Mouse (Mus musculus) heart, embryonic 14.5 days (tissue): ENCODE data around the gene BC117090. TPM values are rescaled to one million over a fixed set of nuclear protein-coding genes. Genes with fewer than 3 reads are reported as not detected.
"Not testable (repeated sequence)": the region's sequence is repeated elsewhere in the genome, so short reads cannot be mapped to it uniquely, and the experiment has no call there.

ENCODE experiments used
- ATAC-seq: fragments of 200-750 bp; cut with Nextera tagmentation; 2 replicates; pipeline ENCODE4 v1.8.0; 2017; ENCODE audit warnings: low read depth, moderate TSS enrichment; ENCODE audit not compliant: insufficient number of reproducible peaks, insufficient read depth, low FRiP score
- H3K27ac ChIP-seq, 2 experiments: fragments of 200-500 bp in 1 of 2; fragments of 300-500 bp in 1 of 2; sonication (generic) in 1 of 2; replicated peaks in 1 of 2; 2 replicates each; pipeline ENCODE4 v1.5.1; 2012 to 2014; ENCODE audit warnings: low read depth in 2 of 2, low read length in 2 of 2, control low read depth in 1 of 2, mild to moderate bottlenecking in 1 of 2, mixed read lengths in 1 of 2; ENCODE audit not compliant: control insufficient read depth in 1 of 2, insufficient read depth in 1 of 2
- H3K27me3 ChIP-seq: fragments of 300-500 bp; sonication (generic); 2 replicates; pipeline ENCODE4 v1.6.1; 2014; ENCODE audit warnings: mild to moderate bottlenecking, low read length, control low read depth; ENCODE audit not compliant: control insufficient read depth, insufficient read depth
- H3K36me3 ChIP-seq: fragments of 300-500 bp; sonication (generic); 2 replicates; pipeline ENCODE4 v1.6.1; 2014; ENCODE audit warnings: mild to moderate bottlenecking, control low read depth, low read length, mixed read lengths; ENCODE audit not compliant: control insufficient read depth, insufficient read depth
- H3K4me1 ChIP-seq, 2 experiments: fragments of 200-500 bp in 1 of 2; fragments of 300-500 bp in 1 of 2; sonication (generic) in 1 of 2; 2 replicates each; pipeline ENCODE4 v1.6.1; 2012 to 2014; ENCODE audit warnings: low read length in 2 of 2, control low read depth in 1 of 2, mixed read lengths in 1 of 2; ENCODE audit not compliant: control insufficient read depth in 2 of 2, insufficient read depth in 2 of 2
- H3K4me2 ChIP-seq: fragments of 300-500 bp; sonication (generic); 2 replicates; pipeline ENCODE4 v1.6.1; 2014; ENCODE audit warnings: mild to moderate bottlenecking, low read length
- H3K4me3 ChIP-seq, 2 experiments: fragments of 200-500 bp in 1 of 2; fragments of 300-500 bp in 1 of 2; sonication (generic) in 1 of 2; 2 replicates each; pipeline ENCODE4 v1.5.1; 2012 to 2014; ENCODE audit warnings: low read length in 2 of 2, mild to moderate bottlenecking in 2 of 2, control low read depth in 1 of 2, low read depth in 1 of 2, moderate library complexity in 1 of 2; ENCODE audit not compliant: control insufficient read depth in 1 of 2, insufficient read depth in 1 of 2
- H3K9ac ChIP-seq: fragments of 300-500 bp; sonication (generic); 2 replicates; pipeline ENCODE4 v1.6.1; 2014; ENCODE audit warnings: mild to moderate bottlenecking, low read length
- H3K9me3 ChIP-seq: fragments of 300-500 bp; sonication (generic); 2 replicates; pipeline ENCODE4 v1.6.1; 2016; ENCODE audit warnings: low read length, control low read depth; ENCODE audit not compliant: control insufficient read depth
- WGBS: fragments of 180-500 bp; shearing (Covaris S2); extraction: QIAGEN DNeasy Blood & Tissue Kit; methylation state at CpG from one replicate; pipeline ENCODE4 v1.1.7; 2014; 5-methylcytosine and 5-hydroxymethylcytosine counted together
- polyA plus RNA-seq: library from polyadenylated mRNA; unstranded; fragments of >200 nt; fragmentation: Nextera tagmentation; extraction: Ambion mirVana; gene quantifications from 2 replicates; pipeline ENCODE4 v1.2.1, GENCODE M21; 2014

The BC117090 gene
- not detected in 2 replicates for polyA plus RNA-seq

DNA sequence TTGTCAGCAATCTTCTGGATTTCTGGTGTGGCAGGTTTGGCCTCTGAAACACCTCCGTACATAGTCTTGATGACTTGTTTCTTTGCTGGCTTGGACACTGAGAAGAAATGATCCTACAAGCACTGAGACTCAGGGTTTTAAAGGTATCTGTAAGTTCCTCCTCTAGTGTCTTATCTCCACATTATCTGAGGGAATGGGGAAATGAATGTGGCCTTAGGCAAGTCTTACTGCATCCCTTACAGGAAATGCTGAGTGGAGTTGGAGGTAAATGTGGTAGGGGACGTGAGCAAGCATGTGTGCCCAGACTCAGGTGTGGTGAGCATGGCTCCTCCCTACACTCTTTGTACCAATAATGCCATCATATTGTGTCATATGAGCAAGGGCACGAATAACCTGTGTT, at the start of gene BC117090:
BC117090 (minus strand) TSS at position 101 of the 400 bp plus-strand sequence.
- ATAC-seq, result no peak
- Histone ChIP-seq H3K4me1 (no peaks in the 10 kb centered on the region), H3K36me3 (no peaks in the 10 kb centered on the region), H3K4me2 (no peak within 1 kb of the TSS), H3K9ac (no peak within 1 kb of the TSS), H3K27ac (no peak within 1 kb of the TSS), H3K4me3 (no peak within 1 kb of the TSS), H3K27me3 (no peaks in the 10 kb centered on the region), H3K9me3 (no peaks in the 10 kb centered on the region)
- WGBS, result 63% methylated on average over 3 of the region's 3 CpGs

DNA sequence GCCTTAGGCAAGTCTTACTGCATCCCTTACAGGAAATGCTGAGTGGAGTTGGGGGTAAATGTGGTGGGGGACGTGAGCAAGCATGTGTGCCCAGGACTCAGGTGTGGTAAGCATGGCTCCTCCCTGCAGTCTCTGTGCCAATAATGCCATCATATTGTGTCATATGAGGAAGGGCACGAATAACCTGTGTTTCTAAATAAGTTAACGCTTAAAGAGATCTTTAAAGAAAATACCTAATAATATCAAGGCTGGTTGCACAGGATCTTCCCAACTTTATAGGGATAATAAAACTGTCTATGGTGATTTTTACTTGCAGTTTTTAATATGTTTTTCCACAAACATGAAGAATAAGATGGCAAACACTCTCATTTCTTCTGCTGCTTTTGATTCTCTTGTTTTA, 33.5 kb upstream of the BC117090 start, which contains the start of gene BC100530:
BC100530 (minus strand) TSS at position 101 of the 400 bp plus-strand sequence.
- H3K4me2 ChIP-seq, H3K27me3 ChIP-seq, H3K9ac ChIP-seq, H3K4me1 ChIP-seq, H3K4me3 ChIP-seq, ATAC-seq, H3K9me3 ChIP-seq, H3K36me3 ChIP-seq, H3K27ac ChIP-seq: not testable (repeated sequence)
- 70% methylated on average over 3 of the region's 3 CpGs for WGBS

DNA sequence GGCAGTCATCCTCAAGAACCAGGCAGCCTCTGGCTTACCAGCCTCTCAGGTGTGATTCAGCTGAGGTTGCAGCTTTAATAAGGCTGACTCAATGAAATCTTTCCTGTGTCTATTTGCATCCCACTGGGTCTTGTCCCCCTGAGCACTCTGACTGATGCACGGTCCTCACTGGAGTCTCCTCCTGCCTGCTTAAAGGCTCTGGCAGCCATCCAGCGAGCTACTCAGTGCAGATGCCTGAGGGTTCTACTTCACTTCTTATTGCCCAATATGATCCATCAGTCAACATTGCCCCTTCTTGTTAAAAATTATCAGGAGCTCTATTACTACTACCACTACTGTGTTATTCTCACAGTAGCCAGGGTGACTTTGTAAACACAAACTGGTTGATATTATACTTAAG, 3.0 kb upstream of the BC117090 start:
- Histone ChIP-seq H3K4me1 (no peaks in the 10 kb centered on the region), H3K4me2 (no peak overlapping the region), H3K9ac (no peak overlapping the region), H3K4me3 (no peak overlapping the region), H3K36me3 (no peaks in the 10 kb centered on the region), H3K9me3 (no peaks in the 10 kb centered on the region), H3K27me3 (no peaks in the 10 kb centered on the region), H3K27ac (no peak overlapping the region)
- ATAC-seq, result no peak
- WGBS, result 61% methylated on average over 2 of the region's 2 CpGs

DNA sequence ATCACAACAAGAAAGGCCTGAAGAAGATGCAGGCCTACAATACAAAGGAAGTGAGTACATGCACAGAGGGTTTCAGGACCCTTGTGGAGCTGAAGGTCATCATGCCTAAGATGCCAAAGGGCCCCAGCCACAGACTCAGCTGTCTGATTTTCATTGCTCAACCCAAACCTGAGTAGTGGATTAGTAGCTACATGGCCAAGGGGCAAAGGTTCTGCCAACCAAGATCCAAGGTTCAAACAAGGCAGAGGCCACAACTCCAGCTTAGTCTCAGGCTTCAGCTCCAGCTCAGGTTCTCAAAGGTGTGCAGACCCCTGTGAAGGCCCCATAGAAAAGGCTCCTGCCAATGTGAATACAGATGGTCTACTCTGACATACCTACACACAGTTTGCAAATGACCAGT, 14.8 kb downstream of the BC117090 start:
- Histone ChIP-seq H3K4me3 (no peak overlapping the region), H3K4me2 (no peak overlapping the region), H3K27ac (no peak overlapping the region), H3K27me3 (no peaks in the 10 kb centered on the region), H3K9me3 (no peaks in the 10 kb centered on the region), H3K36me3 (no peaks in the 10 kb centered on the region), H3K9ac (no peak overlapping the region), H3K4me1 (no peaks in the 10 kb centered on the region)
- ATAC-seq, result no peak

DNA sequence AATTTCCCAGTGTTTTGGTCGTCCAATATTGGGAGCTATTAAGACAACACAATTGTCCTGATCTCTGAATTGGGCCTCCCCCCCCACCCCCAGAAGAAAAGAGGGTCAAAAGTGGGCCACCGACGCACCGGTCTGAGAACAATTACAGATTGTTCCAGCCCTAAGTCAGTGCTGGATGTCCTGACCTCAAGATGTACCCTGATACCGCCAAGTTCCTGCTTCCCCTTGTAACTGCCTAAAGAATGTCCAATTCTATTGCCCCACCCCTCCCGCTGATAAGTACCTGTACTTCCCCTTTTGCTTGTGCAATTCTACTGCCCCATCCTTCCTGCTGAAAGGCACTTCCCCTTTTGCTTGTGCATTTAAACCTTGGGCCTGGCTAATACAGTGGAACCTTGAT, 18.0 kb downstream of the BC117090 start:
- H3K4me2 ChIP-seq, H3K36me3 ChIP-seq, H3K4me3 ChIP-seq, H3K9me3 ChIP-seq, H3K27me3 ChIP-seq, H3K9ac ChIP-seq, H3K27ac ChIP-seq, H3K4me1 ChIP-seq, ATAC-seq: not testable (repeated sequence)
- WGBS, result 80% methylated on average over 6 of the region's 6 CpGs

DNA sequence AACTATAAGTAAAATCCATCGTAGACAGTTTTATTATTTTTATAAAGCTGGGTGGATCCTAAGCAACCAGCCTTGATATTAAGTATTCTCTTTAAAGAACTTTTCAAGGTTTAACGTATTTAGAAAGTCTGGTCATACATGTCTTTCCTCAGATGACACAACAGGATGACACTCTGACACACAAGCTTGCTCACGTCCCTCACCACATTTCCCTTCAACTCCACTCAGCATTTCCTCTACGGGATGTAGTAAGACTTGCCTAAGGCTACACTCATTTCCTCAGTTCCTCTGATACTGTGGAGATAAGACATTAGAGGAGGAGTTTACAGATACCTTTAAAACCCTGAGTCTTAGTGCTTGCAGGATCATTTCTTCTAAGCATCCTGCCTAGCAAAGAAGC, 26.5 kb downstream of the BC117090 start:
- H3K36me3 ChIP-seq, result no peaks in the 10 kb centered on the region
- H3K9ac ChIP-seq, result no peak overlapping the region
- H3K4me1 ChIP-seq, result no peaks in the 10 kb centered on the region
- ATAC-seq, result no peak
- no peaks in the 10 kb centered on the region for H3K27me3 ChIP-seq
- no peaks in the 10 kb centered on the region for H3K9me3 ChIP-seq
- no peak overlapping the region for H3K4me2 ChIP-seq
- 53% methylated on average over 4 of the region's 4 CpGs for WGBS
- H3K27ac ChIP-seq, result no peak overlapping the region
- H3K4me3 ChIP-seq, result no peak overlapping the region

DNA sequence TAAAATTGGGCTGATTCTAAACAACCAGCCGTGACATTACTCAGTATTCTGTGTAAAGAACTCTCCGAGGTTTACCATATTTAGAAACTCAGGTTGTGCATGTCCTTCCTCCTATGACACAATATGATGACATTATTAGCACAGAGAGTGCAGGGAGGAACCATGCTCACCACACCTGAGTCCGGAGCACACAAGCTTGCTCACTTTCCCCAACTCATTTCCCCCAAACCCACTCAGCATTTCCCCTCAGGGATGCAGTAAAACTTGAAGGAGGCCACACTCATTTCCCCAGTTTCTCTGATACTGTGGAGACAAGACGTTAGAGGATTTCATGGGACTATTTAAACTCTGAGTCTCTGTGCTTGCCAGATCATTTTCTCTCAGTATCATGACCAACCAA, 45.0 kb downstream of the BC117090 start:
- 75% methylated on average over 4 of the region's 4 CpGs for WGBS
- H3K9me3 ChIP-seq, result no peaks in the 10 kb centered on the region
- no peak overlapping the region for H3K27ac ChIP-seq
- no peaks in the 10 kb centered on the region for H3K27me3 ChIP-seq
- no peaks in the 10 kb centered on the region for H3K4me1 ChIP-seq
- H3K36me3 ChIP-seq, result no peaks in the 10 kb centered on the region
- H3K9ac ChIP-seq, result no peak overlapping the region
- no peak for ATAC-seq
- no peak overlapping the region for H3K4me3 ChIP-seq
- no peak overlapping the region for H3K4me2 ChIP-seq

DNA sequence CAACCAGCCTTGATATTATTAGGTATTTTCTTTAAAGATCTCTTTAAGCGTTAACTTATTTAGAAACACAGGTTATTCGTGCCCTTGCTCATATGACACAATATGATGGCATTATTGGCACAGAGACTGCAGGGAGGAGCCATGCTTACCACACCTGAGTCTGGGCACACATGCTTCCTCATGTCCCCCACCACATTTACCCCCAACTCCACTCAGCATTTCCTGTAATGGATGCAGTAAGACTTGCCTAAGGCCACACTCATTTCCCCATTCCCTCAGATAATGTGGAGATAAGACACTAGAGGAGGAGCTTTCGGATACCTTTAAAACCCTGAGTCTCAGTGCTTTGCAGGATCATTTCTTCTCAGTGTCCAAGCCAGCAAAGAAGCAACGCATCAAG, 57.3 kb downstream of the BC117090 start, which contains the start of gene Stfa1:
Stfa1 (plus strand) TSS at position 156 of the 400 bp plus-strand sequence.
- not testable (repeated sequence) for H3K27me3 ChIP-seq, ATAC-seq, H3K9ac ChIP-seq, H3K9me3 ChIP-seq, H3K4me1 ChIP-seq, H3K27ac ChIP-seq, H3K36me3 ChIP-seq, H3K4me2 ChIP-seq, H3K4me3 ChIP-seq
- WGBS, result 79% methylated on average over 4 of the region's 4 CpGs
